Mouse (Mus musculus) intestine, embryonic 14.5 days (tissue): ENCODE data around the gene Eci2. TPM values are rescaled to one million over a fixed set of nuclear protein-coding genes. Genes with fewer than 3 reads are reported as not detected.
"Not testable (repeated sequence)": the region's sequence is repeated elsewhere in the genome, so short reads cannot be mapped to it uniquely, and the experiment has no call there.

Experiments used
- ATAC-seq: fragments of 200-750 bp; cut with Nextera tagmentation; replicated peaks from 2 replicates; pipeline ENCODE4 v1.8.0; 2017; ENCODE audit warnings: low read depth, moderate number of reproducible peaks, moderate TSS enrichment, moderate library complexity; ENCODE audit not compliant: low FRiP score, low TSS enrichment
- DNase-seq: peaks from one replicate; pipeline ENCODE4 v3.0.0-alpha.2; 2018; ENCODE audit warnings: low spot score
- H3K27ac ChIP-seq: fragments of 300-500 bp; sonication (generic); 2 replicates; pipeline ENCODE4 v1.5.1; 2014; ENCODE audit warnings: low read depth, mild to moderate bottlenecking, control low read depth
- H3K27me3 ChIP-seq: fragments of 300-500 bp; sonication (generic); replicated peaks from 2 replicates; pipeline ENCODE4 v1.6.1; 2014; ENCODE audit warnings: low read length, control low read depth; ENCODE audit not compliant: control insufficient read depth, insufficient read depth
- H3K36me3 ChIP-seq: fragments of 300-500 bp; sonication (generic); 2 replicates; pipeline ENCODE4 v1.6.1; 2014; ENCODE audit warnings: low read length, control low read depth; ENCODE audit not compliant: control insufficient read depth, insufficient read depth
- H3K4me1 ChIP-seq: fragments of 300-500 bp; sonication (generic); replicated peaks from 2 replicates; pipeline ENCODE4 v1.6.1; 2014; ENCODE audit warnings: low read length, control low read depth, mixed read lengths; ENCODE audit not compliant: control insufficient read depth, insufficient read depth
- H3K4me2 ChIP-seq: fragments of 300-500 bp; sonication (generic); 2 replicates; pipeline ENCODE4 v1.6.1; 2014; ENCODE audit warnings: low read length
- H3K4me3 ChIP-seq: fragments of 300-500 bp; sonication (generic); 2 replicates; pipeline ENCODE4 v1.5.1; 2014; ENCODE audit warnings: low read depth, low read length, control low read depth, mixed read lengths
- H3K9ac ChIP-seq: fragments of 300-500 bp; sonication (generic); 2 replicates; pipeline ENCODE4 v1.6.1; 2014; ENCODE audit warnings: mild to moderate bottlenecking, low read length
- H3K9me3 ChIP-seq: fragments of 300-500 bp; sonication (generic); 2 replicates; pipeline ENCODE4 v1.6.1; 2016; ENCODE audit warnings: low read length, control low read depth; ENCODE audit not compliant: control insufficient read depth
- WGBS: fragments of 180-500 bp; shearing (Covaris S2); extraction: QIAGEN DNeasy Blood & Tissue Kit; methylation state at CpG from one replicate; pipeline ENCODE4 v1.1.7; 2014; 5-methylcytosine and 5-hydroxymethylcytosine counted together
- polyA plus RNA-seq: library from polyadenylated mRNA; unstranded; fragments of >200 nt; fragmentation: Nextera tagmentation; extraction: Ambion mirVana; gene quantifications from 2 replicates; pipeline ENCODE4 v1.2.1, GENCODE M21; 2014

Eci2 gene
- polyA plus RNA-seq, 1 experiment from 2014 or later, result 135 TPM

GRCm38 (mm10) chr13:34976116-34976515 lies 50.8 kb downstream of the Eci2 start:
- no peaks in the 10 kb centered on the region for H3K4me1 ChIP-seq

GRCm38 (mm10) chr13:34973770-34974169 lies 53.1 kb downstream of the Eci2 start:
- H3K9ac ChIP-seq, result no peak overlapping the region
- H3K36me3 ChIP-seq, result peaks cover 21% of the 10 kb centered on the region
- no peak overlapping the region for H3K4me3 ChIP-seq
- no peak overlapping the region for H3K27ac ChIP-seq
- no peaks in the 10 kb centered on the region for H3K27me3 ChIP-seq
- ATAC-seq (no peak), DNase-seq (no peak)
- H3K4me1 ChIP-seq, result no peaks in the 10 kb centered on the region
- no peaks in the 10 kb centered on the region for H3K9me3 ChIP-seq
- H3K4me2 ChIP-seq, result no peak overlapping the region
- 26% methylated on average over 1 of the region's 1 CpGs for WGBS

More at GRCm38 (mm10) chr13:34976116-34976515, 50.8 kb downstream of the Eci2 start:
- DNase-seq (no peak), ATAC-seq (no peak)
- no peak overlapping the region for H3K27ac ChIP-seq
- no peaks in the 10 kb centered on the region for H3K9me3 ChIP-seq
- H3K27me3 ChIP-seq, result no peaks in the 10 kb centered on the region
- 94% methylated on average over 4 of the region's 4 CpGs for WGBS
- no peak overlapping the region for H3K4me2 ChIP-seq
- H3K4me3 ChIP-seq, result no peak overlapping the region
- H3K36me3 ChIP-seq, result peaks cover 38% of the 10 kb centered on the region
- H3K9ac ChIP-seq, result no peak overlapping the region

GRCm38 (mm10) chr13:34973149-34973548 lies 53.7 kb downstream of the Eci2 start:
- Histone ChIP-seq H3K9ac (no peak overlapping the region), H3K9me3 (no peaks in the 10 kb centered on the region), H3K27me3 (no peaks in the 10 kb centered on the region), H3K36me3 (peaks cover 14% of the 10 kb centered on the region), H3K4me3 (no peak overlapping the region), H3K4me2 (no peak overlapping the region), H3K4me1 (no peaks in the 10 kb centered on the region), H3K27ac (no peak overlapping the region)
- no peak for ATAC-seq
- WGBS, result 48% methylated on average over 1 of the region's 1 CpGs
- DNase-seq, result no peak

- H3K36me3 ChIP-seq, H3K9ac ChIP-seq, ATAC-seq: not testable (repeated sequence)
Observed at GRCm38 (mm10) chr13:34972456-34972855, 54.4 kb downstream of the Eci2 start.

GRCm38 (mm10) chr13:34965647-34966046 lies 61.2 kb downstream of the Eci2 start:
- not testable (repeated sequence) for H3K9me3 ChIP-seq, H3K36me3 ChIP-seq, H3K27ac ChIP-seq, H3K27me3 ChIP-seq, H3K4me3 ChIP-seq, ATAC-seq, H3K9ac ChIP-seq, DNase-seq, H3K4me1 ChIP-seq, H3K4me2 ChIP-seq
- 76% methylated on average over 9 of the region's 9 CpGs for WGBS

More at GRCm38 (mm10) chr13:34972456-34972855, 54.4 kb downstream of the Eci2 start:
- not testable (repeated sequence) for DNase-seq, H3K4me1 ChIP-seq, H3K4me3 ChIP-seq, H3K27me3 ChIP-seq, H3K27ac ChIP-seq, H3K4me2 ChIP-seq, H3K9me3 ChIP-seq

- WGBS, result 16% methylated on average over 5 of the region's 5 CpGs
- Histone ChIP-seq H3K27me3 (peaks cover 4% of the 10 kb centered on the region; the same call in 1 of the 2 replicates), H3K9ac (no peak overlapping the region), H3K4me2 (peak overlapping the region; percentile 75), H3K4me1 (no peaks in the 10 kb centered on the region), H3K4me3 (0 out of 2 replicates have a peak overlapping the region, but pooled peaks have one; percentile 48), H3K27ac (no peak overlapping the region), H3K9me3 (no peaks in the 10 kb centered on the region), H3K36me3 (no peaks in the 10 kb centered on the region)
- DNase-seq (no peak), ATAC-seq (no peak)
Observed at GRCm38 (mm10) chr13:34964866-34965265, 62.0 kb downstream of the Eci2 start.

GRCm38 (mm10) chr13:34964419-34964818 lies 62.5 kb downstream of the Eci2 start:
- ATAC-seq, result no peak
- Histone ChIP-seq H3K4me3 (peak overlapping the region; percentile 48), H3K27ac (no peak overlapping the region), H3K4me1 (no peaks in the 10 kb centered on the region), H3K9me3 (no peaks in the 10 kb centered on the region), H3K4me2 (peak overlapping the region; percentile 75), H3K9ac (no peak overlapping the region), H3K36me3 (no peaks in the 10 kb centered on the region), H3K27me3 (peaks cover 4% of the 10 kb centered on the region; the same call in 1 of the 2 replicates)
- WGBS, result 8% methylated on average over 14 of the region's 14 CpGs
- DNase-seq, result peak; percentile 60

GRCm38 (mm10) chr13:34963511-34964397 lies 63.1 kb downstream of the Eci2 start, which contains the start of gene Eci3:
TSS of gene Eci3 (minus strand) at chr13:34963810.
- peak; percentile 74 for ATAC-seq
- Histone ChIP-seq H3K9me3 (no peaks in the 10 kb centered on the region), H3K9ac (peak within 1 kb of the TSS; percentile 31; the same call in 1 of the 2 replicates), H3K4me2 (peak within 1 kb of the TSS; percentile 75), H3K36me3 (no peaks in the 10 kb centered on the region), H3K4me3 (peak within 1 kb of the TSS; percentile 48), H3K27ac (no peak within 1 kb of the TSS), H3K4me1 (no peaks in the 10 kb centered on the region), H3K27me3 (peaks cover 4% of the 10 kb centered on the region; the same call in 1 of the 2 replicates)
- DNase-seq, result peak; percentile 77
- WGBS, result 2% methylated on average over 32 of the region's 32 CpGs
